In the genomic region with DNA sequence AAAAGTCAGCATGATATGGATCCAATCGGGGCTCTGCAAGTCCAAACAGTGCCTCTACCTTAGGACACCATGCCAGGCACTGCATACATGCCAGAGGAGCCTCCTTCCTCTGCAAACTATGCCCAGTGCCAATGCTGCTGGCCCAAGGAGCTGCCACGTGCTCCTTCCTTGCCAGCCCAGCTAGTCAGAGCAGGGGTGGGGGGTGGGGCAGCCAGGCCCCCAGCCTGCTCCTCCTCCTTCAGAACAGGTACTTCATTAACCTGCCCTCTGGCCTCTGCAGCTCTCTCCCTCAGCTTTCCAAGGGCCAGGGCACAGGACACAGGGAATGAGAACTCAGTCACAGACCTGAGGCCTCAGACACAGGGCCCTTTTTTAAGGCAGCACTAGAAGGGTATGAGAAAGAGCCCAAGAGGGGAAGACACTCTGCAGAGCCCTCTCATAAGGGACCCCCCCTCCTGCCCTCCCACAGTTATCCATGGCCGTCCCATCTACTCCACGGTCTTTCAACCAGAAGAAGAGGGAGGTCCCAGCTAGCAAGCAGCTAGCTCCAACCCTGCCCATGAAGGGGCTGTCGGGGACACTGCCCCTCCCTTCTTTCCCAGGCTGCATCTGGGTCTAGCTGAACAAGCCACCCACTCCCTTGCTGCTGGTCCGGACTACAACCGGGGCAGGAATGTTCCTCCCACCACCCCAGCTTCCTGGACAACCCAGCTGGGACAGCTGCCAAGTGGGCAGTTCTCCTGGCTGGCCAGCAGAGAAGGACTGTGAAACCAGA, we compare ENCODE assay signal across 8 mouse cellular contexts. TPM values are rescaled to one million over a fixed set of nuclear protein-coding genes. Genes with fewer than 3 reads are reported as not detected.
DNase-seq lines count a peak whose midpoint lies in the region; ATAC-seq and TF ChIP-seq lines count a peak whose summit lies in the region.

No protein-coding gene starts in this region.

- WGBS in cerebellum, adult 2 months: 13% methylated on average over 7 of the region's 7 CpGs
- 53% methylated on average over 7 of the region's 7 CpGs for WGBS in embryonic facial prominence, embryonic 10.5 days
- 7% methylated on average over 7 of the region's 7 CpGs for WGBS in kidney, adult 2 months
- 41% methylated on average over 7 of the region's 7 CpGs for WGBS in limb, embryonic 12.5 days
- 47% methylated on average over 7 of the region's 7 CpGs for WGBS in neural tube, embryonic 12.5 days

- TF ChIP-seq POLR2A in cerebellum, adult 2 months (IDR thresholded peaks at IDR 0.05; ENCODE audit: borderline replicate concordance, insufficient read depth, low read length): no peak
- TF ChIP-seq POLR2A in kidney, adult 2 months (IDR thresholded peaks at IDR 0.05; ENCODE audit: low read depth, low read length): peak; percentile 36

- H3K9me3 ChIP-seq in embryonic facial prominence, embryonic 10.5 days: no peaks in the 10 kb centered on the region
- H3K9me3 ChIP-seq in limb, embryonic 12.5 days: no peaks in the 10 kb centered on the region
- no peaks in the 10 kb centered on the region for H3K9me3 ChIP-seq in neural tube, embryonic 12.5 days

- no peaks in the 10 kb centered on the region for H3K36me3 ChIP-seq in embryonic facial prominence, embryonic 10.5 days (replicated peaks)
- no peaks in the 10 kb centered on the region for H3K36me3 ChIP-seq in kidney, adult 2 months (ENCODE audit: control insufficient read depth, insufficient read depth, low read length)
- H3K36me3 ChIP-seq in limb, embryonic 12.5 days: no peaks in the 10 kb centered on the region
- no peaks in the 10 kb centered on the region for H3K36me3 ChIP-seq in neural tube, embryonic 12.5 days

- H3K27me3 ChIP-seq in cerebellum, adult 2 months (ENCODE audit: control insufficient read depth, insufficient read depth, low read length): no peaks in the 10 kb centered on the region
- H3K27me3 ChIP-seq in embryonic facial prominence, embryonic 10.5 days (replicated peaks; ENCODE audit: low read depth, poor library complexity, severe bottlenecking): no peaks in the 10 kb centered on the region
- H3K27me3 ChIP-seq in kidney, adult 2 months (replicated peaks; ENCODE audit: control insufficient read depth, insufficient read depth, low read length): no peaks in the 10 kb centered on the region
- H3K27me3 ChIP-seq in limb, embryonic 12.5 days: no peaks in the 10 kb centered on the region
- H3K27me3 ChIP-seq in neural tube, embryonic 12.5 days (replicated peaks): no peaks in the 10 kb centered on the region

- DNase-seq in cerebellum, adult 2 months: peak; percentile 42 to 54
- DNase-seq in cerebellum, adult 9-10 months: no peak
- peak; percentile 27 for DNase-seq in embryonic facial prominence, embryonic 10.5 days (ENCODE audit: low spot score)
- peak; percentile 89 for DNase-seq in heart, adult 8-10 months (ENCODE audit: low spot score)
- DNase-seq in kidney, adult 2 months: peak; percentile 97
- DNase-seq in urinary bladder, adult 18-20 months (ENCODE audit: low spot score in 2 of 2): peak; percentile 48 to 84

- H3K4me2 ChIP-seq in limb, embryonic 12.5 days: peak overlapping the region; percentile 21
- H3K4me2 ChIP-seq in neural tube, embryonic 12.5 days (replicated peaks): peak overlapping the region; percentile 27

- peaks cover 9% of the 10 kb centered on the region for H3K4me1 ChIP-seq in cerebellum, adult 2 months (ENCODE audit: control insufficient read depth, insufficient read depth, low read length)
- peaks cover 11% of the 10 kb centered on the region for H3K4me1 ChIP-seq in embryonic facial prominence, embryonic 10.5 days
- H3K4me1 ChIP-seq in kidney, adult 2 months (ENCODE audit: control insufficient read depth, insufficient read depth, low read length): peaks cover 21% of the 10 kb centered on the region
- peaks cover 13% of the 10 kb centered on the region for H3K4me1 ChIP-seq in limb, embryonic 12.5 days (replicated peaks)
- no peaks in the 10 kb centered on the region for H3K4me1 ChIP-seq in neural tube, embryonic 12.5 days

- peak; percentile 61 for ATAC-seq in limb, embryonic 12.5 days (ENCODE audit: insufficient number of reproducible peaks, insufficient read depth, low FRiP score, low TSS enrichment, low read depth)
- no peak for ATAC-seq in neural tube, embryonic 12.5 days (ENCODE audit: low FRiP score, low read depth)

- no peak overlapping the region for H3K9ac ChIP-seq in limb, embryonic 12.5 days (replicated peaks)
- no peak overlapping the region for H3K9ac ChIP-seq in neural tube, embryonic 12.5 days

- no peak for TF ChIP-seq CTCF in cerebellum, adult 2 months (IDR thresholded peaks at IDR 0.05; ENCODE audit: borderline replicate concordance, insufficient read depth, low read depth, low read length)
- 0 out of 2 replicates have a peak, but pooled peaks have one; percentile 23 for TF ChIP-seq CTCF in kidney, adult 2 months (conservative IDR thresholded peaks at IDR 0.05; ENCODE audit: insufficient read depth, insufficient read length, low read depth, low read length)

- no peak overlapping the region for H3K4me3 ChIP-seq in cerebellum, adult 2 months (replicated peaks; ENCODE audit: insufficient read depth, low read depth, low read length)
- no peak overlapping the region for H3K4me3 ChIP-seq in embryonic facial prominence, embryonic 10.5 days
- peak overlapping the region; percentile 43; the same call in 1 of the 2 replicates for H3K4me3 ChIP-seq in kidney, adult 2 months (ENCODE audit: insufficient read depth, low read depth, low read length)
- no peak overlapping the region for H3K4me3 ChIP-seq in limb, embryonic 12.5 days (replicated peaks)
- H3K4me3 ChIP-seq in neural tube, embryonic 12.5 days: no peak overlapping the region

- H3K27ac ChIP-seq in cerebellum, adult 2 months (ENCODE audit: insufficient read depth, low read length): no peak overlapping the region
- 0 out of 2 replicates have a peak overlapping the region, but pooled peaks have one; percentile 15 for H3K27ac ChIP-seq in embryonic facial prominence, embryonic 10.5 days (replicated peaks)
- H3K27ac ChIP-seq in kidney, adult 2 months (ENCODE audit: insufficient read depth, low read depth, low read length): peak overlapping the region; percentile 96
- H3K27ac ChIP-seq in limb, embryonic 12.5 days: 0 out of 2 replicates have a peak overlapping the region, but pooled peaks have one; percentile 50
- H3K27ac ChIP-seq in neural tube, embryonic 12.5 days: no peak overlapping the region

RNA-seq across cellular contexts. Expression of a gene that starts 1.2 kb away (rescaled TPM):
- 10.5 and 11.3 TPM in 2 replicates for polyA plus RNA-seq in cerebellum, adult 2 months (2012; rRNA removed)
- 1.5 and 2.9 TPM in 2 replicates for polyA plus RNA-seq in embryonic facial prominence, embryonic 10.5 days (2016; fragmentation: Nextera tagmentation; extraction: Ambion mirVana)
- 10 to 100 TPM in 2 of 4 experiments, 1 to 10 TPM in 2; 3.5 to 13.3 (median 7.6) TPM for total RNA-seq in heart, adult 8-10 months (2022)
- 232 and 278 TPM in 2 replicates for polyA plus RNA-seq in kidney, adult 2 months (2012; rRNA removed)
- 4.3 and 6.0 TPM in 2 replicates for polyA plus RNA-seq in limb, embryonic 12.5 days (2016; fragmentation: Nextera tagmentation; extraction: Ambion mirVana)
- 3.8 and 3.9 TPM in 2 replicates for polyA plus RNA-seq in neural tube, embryonic 12.5 days (2016; fragmentation: Nextera tagmentation; extraction: Ambion mirVana)

Comparison
In these comparisons a context has a peak if more than half of its experiments do, and no peak if none do; other contexts are left out.
1. H3K27ac ChIP-seq: peak in embryonic facial prominence, embryonic 10.5 days (single experiment), kidney, adult 2 months (single experiment) and limb, embryonic 12.5 days (single experiment); none in cerebellum, adult 2 months (single experiment) and neural tube, embryonic 12.5 days (single experiment).
2. RNA of a gene that starts 1.2 kb away (polyA plus RNA-seq): 232 to 278 TPM in kidney, adult 2 months; 10.5 to 11.3 TPM in cerebellum, adult 2 months, 4.3 to 6.0 TPM in limb, embryonic 12.5 days, 3.8 to 3.9 TPM in neural tube, embryonic 12.5 days and 1.5 to 2.9 TPM in embryonic facial prominence, embryonic 10.5 days; every median in the first group is over 10 times any median in the second.